Mouse (Mus musculus): ENCODE measurements around the gene BC048671. TPM values are rescaled to one million over a fixed set of nuclear protein-coding genes. Genes with fewer than 3 reads are reported as not detected.

The BC048671 gene
- total and polyA plus RNA-seq, 3 experiments, result not detected

GRCm38 (mm10) chr6:90327670-90328069 is 26.7 kb downstream of the BC048671 start (continued):
- TF ChIP-seq MAX (IDR thresholded peaks at IDR 0.05; ENCODE audit: low read length), result no peak

DNA sequence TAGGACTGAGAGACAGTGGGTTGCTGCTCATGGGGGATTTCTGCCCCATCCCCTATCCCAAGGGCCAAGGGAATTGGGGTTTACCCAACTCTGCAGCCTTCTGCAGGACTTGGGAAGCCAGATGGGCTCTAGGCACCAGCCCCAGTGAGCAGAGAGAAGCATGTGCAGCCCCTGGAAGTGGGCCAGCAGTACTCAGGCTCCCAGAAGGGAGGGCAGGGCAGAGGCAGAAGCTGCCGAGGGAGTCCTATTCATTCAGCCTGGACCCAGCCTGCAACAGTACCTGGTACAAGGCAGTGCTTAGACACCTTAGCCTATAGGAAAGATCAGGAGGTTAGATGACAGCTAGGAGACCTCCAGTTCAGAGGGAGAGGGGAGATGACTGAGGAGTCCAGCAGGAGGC is 28.9 kb downstream of the BC048671 start:
- in situ Hi-C loops (cut with MboI; ENCODE audit: low pct_ligation_motif_present, low pct_unique_long_range_greater_than_20kb, low sequenced_read_pairs), result loop anchor here (10.0 kb wide), 1 partner anchor 645 kb away; no protein-coding TSS in a partner anchor
- no peak overlapping the region for H3K4me3 ChIP-seq (replicated peaks in 1 of 3; ENCODE audit: low read depth in 2 of 3, low read length in 2 of 3, poor library complexity in 1 of 3)
- no peak for DNase-seq (ENCODE audit: extremely low read depth)
- H3K4me2 ChIP-seq (ENCODE audit: insufficient read depth, low read depth, poor library complexity, severe bottlenecking), result no peak overlapping the region
- no peak overlapping the region for H3K27ac ChIP-seq (ENCODE audit: insufficient read depth, low read depth)
- H3K9me3 ChIP-seq (replicated peaks; ENCODE audit: low read length), result no peaks in the 10 kb centered on the region
- dilution Hi-C loops (cut with MboI; ENCODE audit: extremely low pct_ligation_motif_present, extremely low pct_unique_long_range_greater_than_20kb, low sequenced_read_pairs), result no loop called here
- no peaks in the 10 kb centered on the region for H3K36me3 ChIP-seq (replicated peaks in 1 of 2; ENCODE audit: control insufficient read depth in 1 of 2, insufficient read depth in 1 of 2, low read length in 1 of 2)
- no peaks in the 10 kb centered on the region for H3K79me2 ChIP-seq (replicated peaks; ENCODE audit: control insufficient read depth, extremely low read depth, insufficient read depth, poor library complexity, severe bottlenecking)
- peaks cover 0 to 1% of the 10 kb centered on the region in 2 experiments; a peak in 1 of 4 replicates for H3K4me1 ChIP-seq (ENCODE audit: control insufficient read depth in 1 of 2, insufficient read depth in 2 of 2)
- H3K9ac ChIP-seq (ENCODE audit: insufficient read depth, low read depth), result no peak overlapping the region
- TF ChIP-seq EP300 (IDR thresholded peaks at IDR 0.05; ENCODE audit: low read length) (no peak), CTCF (conservative IDR thresholded peaks at IDR 0.05 in 1 of 2, IDR thresholded peaks at IDR 0.05 in 1 of 2; ENCODE audit: low read depth in 2 of 2, low read length in 2 of 2) (peak in 1 of 2 experiments; percentile 20; a peak in 2 of 4 replicates), RAD21 (IDR thresholded peaks at IDR 0.05; ENCODE audit: low read depth, low read length) (peak; percentile 4; the same call in 1 of the 2 replicates)
- H3K27me3 ChIP-seq (replicated peaks), result peaks cover 68% of the 10 kb centered on the region

- Histone ChIP-seq H3K4me1 (ENCODE audit: control insufficient read depth in 1 of 2, insufficient read depth in 2 of 2) (no peaks in the 10 kb centered on the region), H3K4me2 (ENCODE audit: insufficient read depth, low read depth, poor library complexity, severe bottlenecking) (no peak within 1 kb of the TSS), H3K27me3 (replicated peaks) (peaks cover 46% of the 10 kb centered on the region), H3K27ac (ENCODE audit: insufficient read depth, low read depth) (no peak within 1 kb of the TSS), H3K79me2 (replicated peaks; ENCODE audit: control insufficient read depth, extremely low read depth, insufficient read depth, poor library complexity, severe bottlenecking) (no peaks in the 10 kb centered on the region), H3K9ac (ENCODE audit: insufficient read depth, low read depth) (no peak within 1 kb of the TSS), H3K4me3 (replicated peaks in 1 of 3; ENCODE audit: low read depth in 2 of 3, low read length in 2 of 3, poor library complexity in 1 of 3) (no peak within 1 kb of the TSS), H3K36me3 (replicated peaks in 1 of 2; ENCODE audit: control insufficient read depth in 1 of 2, insufficient read depth in 1 of 2, low read length in 1 of 2) (no peaks in the 10 kb centered on the region), H3K9me3 (replicated peaks; ENCODE audit: low read length) (no peaks in the 10 kb centered on the region)
- in situ Hi-C loops (cut with MboI; ENCODE audit: low pct_ligation_motif_present, low pct_unique_long_range_greater_than_20kb, low sequenced_read_pairs) (no loop called here), dilution Hi-C loops (cut with MboI; ENCODE audit: extremely low pct_ligation_motif_present, extremely low pct_unique_long_range_greater_than_20kb, low sequenced_read_pairs) (no loop called here)
- TF ChIP-seq E2F4 (IDR thresholded peaks at IDR 0.05; ENCODE audit: insufficient replicate concordance, low read depth, low read length) (no peak), USF2 (conservative IDR thresholded peaks at IDR 0.05; ENCODE audit: low read depth, low read length) (no peak), POLR2A (IDR thresholded peaks at IDR 0.05; ENCODE audit: low read depth, low read length) (no peak), CHD2 (IDR thresholded peaks at IDR 0.05; ENCODE audit: low read length) (no peak), SMC3 (IDR thresholded peaks at IDR 0.05; ENCODE audit: low read depth, low read length) (no peak), CHD1 (IDR thresholded peaks at IDR 0.05; ENCODE audit: low read depth, low read length) (no peak), MAX (IDR thresholded peaks at IDR 0.05; ENCODE audit: low read length) (no peak), RCOR1 (conservative IDR thresholded peaks at IDR 0.05; ENCODE audit: low read depth, low read length) (no peak), PAX5 (IDR thresholded peaks at IDR 0.05; ENCODE audit: low read length) (no peak), ETS1 (conservative IDR thresholded peaks at IDR 0.05; ENCODE audit: low read depth, low read length) (no peak), ZMIZ1 (IDR thresholded peaks at IDR 0.05; ENCODE audit: low read depth, low read length) (no peak), MAFK (IDR thresholded peaks at IDR 0.05; ENCODE audit: insufficient replicate concordance, low read length) (no peak), NRF1 (IDR thresholded peaks at IDR 0.05; ENCODE audit: low read depth, low read length) (no peak)
- DNase-seq (ENCODE audit: extremely low read depth), result no peak
These were observed 31.8 kb downstream of the BC048671 start, which contains the start of gene Uroc1 for GRCm38 (mm10) chr6:90332561-90333425. Gene Uroc1 (plus strand): TSS chr6:90333284.

All from CH12.LX (cell line).